Mouse (Mus musculus) forebrain, postnatal 0 days (tissue): Measurements from ENCODE around the gene Zc3hav1l. TPM values are rescaled to one million over a fixed set of nuclear protein-coding genes. Genes with fewer than 3 reads are reported as not detected.

Source experiments
- ATAC-seq: fragments of 200-750 bp; cut with Nextera tagmentation; 2 replicates; pipeline ENCODE4 v1.8.0; 2017; ENCODE audit warnings: mild to moderate bottlenecking, moderate library complexity
- DNase-seq: peaks from one replicate; pipeline ENCODE4 v3.0.0-alpha.2; 2015
- H3K27ac ChIP-seq: fragments of 300-500 bp; sonication (generic); 2 replicates; pipeline ENCODE4 v1.5.1; 2014; ENCODE audit warnings: low read depth, mild to moderate bottlenecking, antibody characterized with exemption, low read length, moderate library complexity, mixed read lengths
- H3K27me3 ChIP-seq: fragments of 300-500 bp; sonication (generic); 2 replicates; pipeline ENCODE4 v1.6.1; 2014; ENCODE audit warnings: mild to moderate bottlenecking, low read length, mixed read lengths; ENCODE audit not compliant: insufficient read depth
- H3K36me3 ChIP-seq: fragments of 300-500 bp; sonication (generic); 2 replicates; pipeline ENCODE4 v1.6.1; 2014; ENCODE audit warnings: mild to moderate bottlenecking, moderate library complexity; ENCODE audit not compliant: insufficient read depth
- H3K4me1 ChIP-seq: fragments of 300-500 bp; sonication (generic); 2 replicates; pipeline ENCODE4 v1.6.1; 2014; ENCODE audit warnings: antibody characterized with exemption; ENCODE audit not compliant: insufficient read depth
- H3K4me2 ChIP-seq: fragments of 300-500 bp; sonication (generic); 2 replicates; pipeline ENCODE4 v1.6.1; 2014; ENCODE audit warnings: low read depth, mild to moderate bottlenecking, moderate library complexity
- H3K4me3 ChIP-seq: fragments of 300-500 bp; sonication (generic); 2 replicates; pipeline ENCODE4 v1.5.1; 2014; ENCODE audit warnings: low read depth, low read length, mixed read lengths
- H3K9ac ChIP-seq: fragments of 300-500 bp; sonication (generic); 2 replicates; pipeline ENCODE4 v1.6.1; 2014; ENCODE audit warnings: mild to moderate bottlenecking
- H3K9me3 ChIP-seq: fragments of 300-500 bp; sonication (generic); 2 replicates; pipeline ENCODE4 v1.6.1; 2016; ENCODE audit warnings: low read length
- CTCF ChIP-seq: sonication (generic); IDR thresholded peaks from 2 replicates; pipeline ENCODE4 v1.5.1; 2016; ENCODE audit warnings: antibody characterized with exemption, control low read depth, low read depth
- WGBS: fragments of 180-500 bp; shearing (Covaris S2); extraction: QIAGEN DNeasy Blood & Tissue Kit; methylation state at CpG from one replicate; pipeline ENCODE4 v1.1.7; 2014; 5-methylcytosine and 5-hydroxymethylcytosine counted together
- polyA plus RNA-seq: library from polyadenylated mRNA; unstranded; fragments of >200 nt; fragmentation: Nextera tagmentation; extraction: Ambion mirVana; gene quantifications from 2 replicates; pipeline ENCODE4 v1.2.1, GENCODE M21; 2015
- total RNA-seq: library from RNA; depleted of rRNA; stranded (reverse); fragments of >200 nt; gene quantifications from 2 replicates; pipeline ENCODE4 v1.2.3, GENCODE M21; 2014

The Zc3hav1l gene
- total and polyA plus RNA-seq, 2 experiments from 2014 or later, result 2.9 to 8.4 TPM

DNA sequence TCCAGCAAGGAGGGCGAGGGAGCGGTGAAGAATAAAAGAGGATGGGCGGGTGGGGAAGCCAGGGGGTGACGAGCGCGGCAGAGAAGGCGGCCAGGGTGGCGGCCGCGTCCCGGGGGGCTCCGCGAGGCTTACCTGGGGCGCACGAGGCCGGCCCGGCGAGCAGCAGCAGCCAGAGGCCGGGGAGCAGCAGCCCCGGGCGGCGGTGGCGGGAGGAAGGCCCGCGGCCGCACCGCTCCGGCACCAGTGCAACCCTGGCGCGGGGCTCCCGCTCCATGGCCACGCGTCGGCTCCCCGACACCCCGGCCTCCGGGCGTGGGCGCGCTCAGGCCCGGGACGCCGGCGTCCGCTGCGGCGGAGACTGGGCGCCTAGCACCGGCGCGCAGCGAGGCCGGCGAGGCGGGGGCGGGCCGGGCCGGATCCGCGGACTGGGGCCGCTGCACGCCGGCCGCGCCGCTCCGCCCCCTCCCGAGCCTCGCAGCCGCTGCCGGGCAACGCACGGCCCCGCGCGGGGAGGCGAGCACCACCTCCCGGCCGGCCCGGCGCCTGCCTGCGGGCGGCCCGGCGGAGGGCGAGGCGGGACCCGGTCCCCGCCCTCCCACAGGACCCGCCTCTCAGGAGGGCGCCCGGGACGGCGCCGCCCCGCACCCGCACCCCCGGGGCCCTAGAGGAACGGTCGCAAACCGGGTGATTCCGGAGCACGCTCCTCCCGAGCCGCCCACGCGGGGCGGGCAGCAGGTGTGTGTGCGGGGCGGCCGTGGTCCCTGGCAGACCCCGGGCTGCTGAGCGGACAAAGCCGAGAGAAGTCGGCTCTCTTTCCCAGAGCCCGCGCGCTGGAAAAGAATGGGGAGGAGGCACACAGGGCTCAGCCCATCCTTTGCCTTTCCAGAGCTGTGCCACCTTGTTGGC, 45.1 kb downstream of the Zc3hav1l start, which contains the start of gene D630045J12Rik:
TSS of gene D630045J12Rik (minus strand) at position 274 of the 906 bp plus-strand sequence.
- Histone ChIP-seq H3K27ac (peak within 1 kb of the TSS; percentile 93), H3K27me3 (no peaks in the 10 kb centered on the region), H3K36me3 (no peaks in the 10 kb centered on the region), H3K4me3 (peak within 1 kb of the TSS; percentile 88), H3K9me3 (no peaks in the 10 kb centered on the region), H3K9ac (peak within 1 kb of the TSS; percentile 95), H3K4me2 (peak within 1 kb of the TSS; percentile 73), H3K4me1 (peaks cover 27% of the 10 kb centered on the region)
- under 1% methylated on average over 97 of the region's 118 CpGs for WGBS
- ATAC-seq (peak; percentile 94), DNase-seq (peak; percentile 77)
- TF ChIP-seq CTCF, result 0 out of 2 replicates have a peak, but pooled peaks have one; percentile 1

DNA sequence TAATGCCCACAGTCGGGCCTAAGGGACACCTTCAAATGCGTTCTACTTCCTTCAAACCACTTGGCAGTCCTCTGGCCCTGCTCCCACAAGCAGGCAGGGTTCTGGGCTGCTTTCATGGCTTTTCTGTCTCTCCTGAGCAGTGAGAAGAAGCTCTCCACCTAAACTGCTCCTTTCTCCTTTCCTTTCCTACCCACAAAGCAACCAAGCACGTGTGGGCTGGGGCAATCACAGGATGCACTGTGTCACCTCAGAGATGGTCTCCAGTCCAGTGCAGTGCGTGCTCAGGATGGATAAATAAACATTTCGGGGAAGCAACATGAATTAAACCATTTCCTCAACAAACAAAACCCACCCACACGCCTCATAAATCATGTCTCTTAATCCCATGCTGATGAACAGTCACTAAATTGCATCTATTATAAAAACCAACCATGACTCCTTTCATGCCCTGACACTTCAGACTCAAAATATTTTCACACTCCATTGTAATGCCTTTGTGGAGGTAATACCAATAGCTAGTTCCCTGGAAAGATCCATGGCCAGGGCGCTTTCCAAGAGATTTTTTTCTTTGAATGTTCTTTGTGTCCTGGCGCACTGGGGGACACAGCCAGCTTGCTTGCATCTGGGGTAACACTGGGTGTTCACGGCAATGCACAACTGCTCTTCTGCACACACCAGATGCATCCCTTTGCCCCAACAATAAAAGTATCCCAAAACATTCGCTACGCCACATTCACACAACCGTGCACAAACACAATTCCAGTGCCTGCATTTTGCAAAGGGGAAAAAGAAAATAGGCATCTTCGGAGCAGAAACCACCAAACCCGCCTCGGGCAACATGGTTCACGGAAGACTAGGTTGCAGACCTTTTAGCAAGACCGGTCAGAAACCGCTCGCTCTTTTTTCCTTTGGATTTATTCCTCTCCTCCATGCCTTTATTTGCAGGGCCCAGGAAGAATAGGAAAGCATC, 46.0 kb downstream of the Zc3hav1l start:
- H3K4me1 ChIP-seq, result peaks cover 29% of the 10 kb centered on the region
- H3K27ac ChIP-seq, result peak overlapping the region; percentile 93
- no peaks in the 10 kb centered on the region for H3K27me3 ChIP-seq
- peak overlapping the region; percentile 88 for H3K4me3 ChIP-seq
- peak; percentile 19 for ATAC-seq
- no peak for TF ChIP-seq CTCF
- H3K36me3 ChIP-seq, result no peaks in the 10 kb centered on the region
- peak overlapping the region; percentile 73 for H3K4me2 ChIP-seq
- DNase-seq, result peak; percentile 74
- H3K9ac ChIP-seq, result peak overlapping the region; percentile 95
- H3K9me3 ChIP-seq, result no peaks in the 10 kb centered on the region
- WGBS, result 1% methylated on average over 19 of the region's 19 CpGs

GRCm38 (mm10) chr6:38252139-38252538, 46.9 kb downstream of the Zc3hav1l start:
- Histone ChIP-seq H3K27ac (0 out of 2 replicates have a peak overlapping the region, but pooled peaks have one; percentile 93), H3K4me1 (peaks cover 29% of the 10 kb centered on the region), H3K9ac (peak overlapping the region; percentile 95), H3K4me3 (peak overlapping the region; percentile 88), H3K36me3 (no peaks in the 10 kb centered on the region), H3K27me3 (no peaks in the 10 kb centered on the region), H3K9me3 (no peaks in the 10 kb centered on the region), H3K4me2 (peak overlapping the region; percentile 73)
- ATAC-seq, result no peak
- WGBS, result 65% methylated on average over 10 of the region's 10 CpGs
- DNase-seq, result no peak
- no peak for TF ChIP-seq CTCF

DNA sequence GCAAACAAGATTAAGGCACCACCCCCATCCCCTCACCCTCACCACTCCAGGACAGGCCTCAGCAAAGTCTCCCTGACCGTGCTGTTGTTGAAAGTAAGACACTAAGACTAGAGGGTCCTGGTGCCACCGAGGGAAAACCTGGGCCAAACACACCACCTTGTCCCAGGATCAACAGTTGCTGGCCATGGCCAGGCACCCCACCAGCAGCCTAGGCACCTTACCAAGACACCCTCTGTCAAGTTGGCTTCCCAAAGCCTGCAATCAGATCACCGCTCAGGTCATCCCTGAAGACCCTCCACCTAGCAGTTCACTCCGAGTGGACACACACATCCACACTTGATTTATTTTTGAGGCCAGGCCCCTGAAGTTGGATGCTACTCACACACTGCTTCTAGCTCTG, 47.6 kb downstream of the Zc3hav1l start:
- 52% methylated on average over 4 of the region's 4 CpGs for WGBS
- Histone ChIP-seq H3K9me3 (no peaks in the 10 kb centered on the region), H3K4me1 (peaks cover 29% of the 10 kb centered on the region)

GRCm38 (mm10) chr6:38247362-38247761, 51.7 kb downstream of the Zc3hav1l start:
- H3K4me2 ChIP-seq, result no peak overlapping the region
- no peaks in the 10 kb centered on the region for H3K9me3 ChIP-seq
- H3K9ac ChIP-seq, result no peak overlapping the region
- no peak overlapping the region for H3K4me3 ChIP-seq
- no peaks in the 10 kb centered on the region for H3K36me3 ChIP-seq
- H3K27ac ChIP-seq, result no peak overlapping the region
- peaks cover 28% of the 10 kb centered on the region for H3K4me1 ChIP-seq
- ATAC-seq (no peak), DNase-seq (no peak)
- WGBS, result 85% methylated on average over 4 of the region's 4 CpGs
- no peak for TF ChIP-seq CTCF
- no peaks in the 10 kb centered on the region for H3K27me3 ChIP-seq

More for the DNA sequence above, 47.6 kb downstream of the Zc3hav1l start:
- no peaks in the 10 kb centered on the region for H3K27me3 ChIP-seq
- H3K36me3 ChIP-seq, result no peaks in the 10 kb centered on the region
- H3K4me2 ChIP-seq, result peak overlapping the region; percentile 73
- no peak for ATAC-seq
- DNase-seq, result no peak
- TF ChIP-seq CTCF, result no peak
- 0 out of 2 replicates have a peak overlapping the region, but pooled peaks have one; percentile 1 for H3K4me3 ChIP-seq
- H3K27ac ChIP-seq, result no peak overlapping the region
- H3K9ac ChIP-seq, result peak overlapping the region; percentile 95; the same call in 1 of the 2 replicates

DNA sequence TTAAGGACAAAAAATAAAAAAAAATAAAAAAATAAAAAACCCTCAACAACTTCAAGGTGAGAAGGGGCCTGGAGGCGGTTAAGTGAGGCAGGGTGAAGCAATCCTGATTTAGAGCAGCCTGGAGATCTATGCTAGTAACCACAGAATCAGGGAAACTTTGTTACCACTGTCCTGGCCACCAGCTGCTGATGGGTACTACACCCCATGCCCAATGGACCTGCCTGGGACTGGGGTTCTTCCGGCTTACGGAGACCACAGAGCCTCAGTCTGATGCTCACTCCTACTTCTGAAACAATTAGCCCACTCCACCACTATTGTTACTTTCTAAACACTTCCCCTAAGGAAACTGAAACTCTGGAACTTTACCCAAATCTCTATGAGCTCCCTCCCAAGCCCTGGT, 54.3 kb downstream of the Zc3hav1l start:
- H3K4me2 ChIP-seq, result no peak overlapping the region
- no peak overlapping the region for H3K9ac ChIP-seq
- DNase-seq (no peak), ATAC-seq (no peak)
- TF ChIP-seq CTCF, result no peak
- H3K27ac ChIP-seq, result no peak overlapping the region
- WGBS, result 80% methylated on average over 3 of the region's 3 CpGs
- no peaks in the 10 kb centered on the region for H3K9me3 ChIP-seq
- H3K27me3 ChIP-seq, result no peaks in the 10 kb centered on the region
- no peaks in the 10 kb centered on the region for H3K36me3 ChIP-seq
- H3K4me3 ChIP-seq, result no peak overlapping the region
- H3K4me1 ChIP-seq, result 0 out of 2 replicates have a peak, but pooled peaks cover 16% of the 10 kb centered on the region
